Mouse (Mus musculus): ENCODE data around the gene Rps25.

GRCm38 (mm10) chr9:44379862-44380261 lies 27.1 kb upstream of the Rps25 start:
- TF ChIP-seq EP300 (IDR thresholded peaks at IDR 0.05; ENCODE audit: low read depth) (no peak), CTCF (IDR thresholded peaks at IDR 0.05; ENCODE audit: low read depth) (no peak)

Measured in liver, postnatal 0 days (tissue).